Mouse (Mus musculus) bone marrow, adult 2 months (tissue): ENCODE results near the gene Pafah1b2.

Experiments
- CTCF ChIP-seq: fragments of 200-500 bp; IDR thresholded peaks from 2 replicates; pipeline ENCODE4 v1.5.1; 2011; ENCODE audit warnings: low read length, control low read depth; ENCODE audit not compliant: control insufficient read depth, insufficient read depth
- POLR2A ChIP-seq: fragments of 200-500 bp; IDR thresholded peaks from 2 replicates; pipeline ENCODE4 v1.6.1; 2011; ENCODE audit warnings: low read depth, mild to moderate bottlenecking, control low read depth, low read length, borderline replicate concordance; ENCODE audit not compliant: control insufficient read depth

DNA sequence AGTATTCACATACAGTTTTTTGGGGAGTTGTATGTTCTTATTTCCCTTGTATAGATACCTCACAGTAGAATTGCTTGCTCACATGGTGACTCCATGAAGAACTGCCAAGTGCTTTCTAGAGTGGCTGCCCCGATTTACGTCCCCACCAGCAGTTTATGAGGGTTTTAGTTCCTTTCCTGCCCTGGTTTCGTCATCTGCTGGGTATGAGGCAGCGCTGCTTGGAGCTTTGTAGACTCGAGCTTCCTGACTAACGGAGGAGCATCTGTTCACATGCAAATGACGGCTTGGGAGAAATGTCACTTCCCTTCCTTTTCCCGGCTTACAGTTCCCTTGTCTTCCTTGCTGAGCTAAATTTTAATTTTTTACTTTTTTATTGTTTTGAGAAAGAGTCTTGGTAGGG lies 15.5 kb upstream of the Pafah1b2 start:
- no peak for TF ChIP-seq CTCF
- no peak for TF ChIP-seq POLR2A
